Mouse (Mus musculus) CH12.LX (cell line): Measurements from ENCODE around the gene Lcn8.
"Not testable (repeated sequence)": the region's sequence is repeated elsewhere in the genome, so short reads cannot be mapped to it uniquely, and the experiment has no call there.

ENCODE experiments used
- CTCF ChIP-seq, 2 experiments: IDR thresholded peaks in 1 of 2; conservative IDR thresholded peaks in 1 of 2; 2 replicates each; pipeline ENCODE4 v1.5.1; 2011 to 2012; ENCODE audit warnings: low read depth in 2 of 2, low read length in 2 of 2, improper control_type of control experiment in 1 of 2, inconsistent platforms in 1 of 2, mild to moderate bottlenecking in 1 of 2, moderate library complexity in 1 of 2
- EP300 ChIP-seq: IDR thresholded peaks from 2 replicates; pipeline ENCODE4 v1.6.1; 2011; ENCODE audit warnings: low read length, improper control_type of control experiment
- JUND ChIP-seq: conservative IDR thresholded peaks from 2 replicates; pipeline ENCODE4 v1.6.1; 2011; ENCODE audit warnings: low read depth, low read length, improper control_type of control experiment
- POLR2A ChIP-seq: IDR thresholded peaks from 2 replicates; pipeline ENCODE4 v1.6.1; 2011; ENCODE audit warnings: low read depth, mild to moderate bottlenecking, improper control_type of control experiment, low read length
- SIN3A ChIP-seq: IDR thresholded peaks from 2 replicates; pipeline ENCODE4 v1.6.1; 2012; ENCODE audit warnings: low read length, improper control_type of control experiment, inconsistent platforms
- TCF12 ChIP-seq: IDR thresholded peaks from 2 replicates; pipeline ENCODE4 v1.6.1; 2014; ENCODE audit warnings: low read depth, mild to moderate bottlenecking, inconsistent platforms, low read length, improper control_type of control experiment
- ZNF384 ChIP-seq: IDR thresholded peaks from 2 replicates; pipeline ENCODE4 v1.6.1; 2012; ENCODE audit warnings: low read depth, low read length, improper control_type of control experiment, inconsistent platforms

GRCm38 (mm10) chr2:25699743-25700142 is 46.8 kb downstream of the Lcn8 start, which contains the start of gene Obp2a:
- not testable (repeated sequence) for TF ChIP-seq EP300; CTCF (conservative IDR thresholded peaks at IDR 0.05 in 1 of 2, IDR thresholded peaks at IDR 0.05 in 1 of 2; ENCODE audit: low read depth in 2 of 2, low read length in 2 of 2); JUND; TCF12; ZNF384; SIN3A; POLR2A
